Mouse (Mus musculus) retina, embryonic 14.5 days (tissue): ENCODE data around the gene Pde4dip.

Experiments used
- DNase-seq: peaks from one replicate; pipeline ENCODE4 v3.0.0-alpha.2; 2015; ENCODE audit warnings: low spot score

Pde4dip gene

DNA sequence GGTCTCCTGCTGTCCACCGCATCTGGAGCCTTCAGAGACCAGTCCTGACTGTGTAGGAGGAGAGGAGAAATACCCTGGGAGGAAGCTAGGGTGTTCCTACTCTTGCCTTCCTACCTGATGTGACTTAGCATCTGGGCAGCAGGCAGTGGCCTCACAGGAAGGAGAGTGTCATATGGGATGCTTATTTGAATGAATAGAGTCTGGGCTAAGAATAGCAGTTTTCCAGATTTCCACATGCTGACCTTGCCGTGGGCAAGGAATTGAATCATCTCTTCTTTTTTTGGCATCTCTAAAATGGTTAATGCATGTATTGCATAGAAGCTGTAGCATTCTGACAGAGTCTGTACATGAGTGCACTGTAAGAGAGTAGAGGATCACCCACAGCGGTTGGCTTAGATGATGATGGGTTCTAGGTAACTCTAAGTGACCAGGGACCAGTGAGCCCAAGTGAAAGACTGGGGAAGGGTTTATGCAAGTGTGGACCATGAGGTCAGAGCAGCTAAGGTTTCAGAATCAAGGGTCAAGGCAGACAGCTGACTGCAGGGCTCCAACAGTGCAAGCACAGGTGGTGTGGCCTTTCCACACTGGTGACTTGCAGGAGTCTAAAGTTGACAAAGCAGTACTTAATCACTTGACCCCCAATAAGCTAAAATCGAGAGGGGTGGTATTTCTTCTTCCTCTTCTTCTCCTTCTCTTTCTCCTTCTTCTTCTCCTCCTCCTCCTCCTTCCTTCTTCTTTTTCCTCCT, 202.0 kb downstream of the Pde4dip start:
- no peak for DNase-seq

DNA sequence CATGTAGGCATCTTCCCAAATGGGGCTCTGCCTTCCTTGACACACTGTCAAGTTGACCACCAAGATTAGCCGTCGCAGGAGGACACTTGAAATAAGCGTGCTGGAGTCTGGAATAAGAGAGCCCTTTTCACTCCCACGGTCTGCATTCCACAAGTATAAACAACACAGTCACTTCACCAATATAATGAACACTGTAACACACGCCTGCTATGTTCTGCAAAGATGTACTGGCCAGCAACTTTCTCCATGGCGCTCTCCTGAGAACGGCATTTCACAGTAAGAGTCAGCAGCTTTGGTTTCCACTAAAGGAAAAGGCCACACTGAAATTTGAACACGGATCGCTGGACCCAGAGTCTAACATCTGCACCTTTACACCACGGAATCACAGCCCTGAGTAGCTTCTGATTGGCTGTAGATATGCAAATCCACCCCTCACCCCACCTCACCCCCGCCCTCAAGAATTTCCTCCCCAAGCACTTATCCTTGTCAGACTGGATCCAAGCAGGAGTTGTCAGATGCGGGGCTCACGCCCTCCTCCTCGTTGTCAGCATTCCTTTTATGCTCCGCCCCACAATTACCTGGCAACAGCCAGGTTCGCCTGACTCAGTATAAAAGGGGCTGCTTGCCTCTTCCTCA, 204.8 kb downstream of the Pde4dip start:
- DNase-seq, result peak; percentile 48

DNA sequence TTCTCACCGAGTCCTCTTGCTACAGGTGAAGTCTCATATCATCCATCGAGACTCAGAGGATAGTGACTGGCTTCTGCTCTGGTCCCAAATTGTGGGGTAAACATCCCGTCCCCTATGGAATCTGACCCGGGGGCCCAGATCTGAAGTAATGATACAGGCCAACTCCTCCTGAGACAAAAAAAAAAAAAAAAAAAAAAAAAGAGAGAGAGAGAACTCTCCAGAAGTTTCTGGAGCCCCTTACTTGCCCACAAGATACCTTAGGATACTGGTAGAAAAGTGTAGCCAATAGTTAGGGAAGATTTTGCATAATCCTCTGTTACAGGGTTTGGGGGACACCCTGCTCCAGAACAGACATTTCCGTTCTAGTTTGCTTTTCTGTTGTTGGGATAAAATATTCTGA, 205.9 kb downstream of the Pde4dip start:
- no peak for DNase-seq

DNA sequence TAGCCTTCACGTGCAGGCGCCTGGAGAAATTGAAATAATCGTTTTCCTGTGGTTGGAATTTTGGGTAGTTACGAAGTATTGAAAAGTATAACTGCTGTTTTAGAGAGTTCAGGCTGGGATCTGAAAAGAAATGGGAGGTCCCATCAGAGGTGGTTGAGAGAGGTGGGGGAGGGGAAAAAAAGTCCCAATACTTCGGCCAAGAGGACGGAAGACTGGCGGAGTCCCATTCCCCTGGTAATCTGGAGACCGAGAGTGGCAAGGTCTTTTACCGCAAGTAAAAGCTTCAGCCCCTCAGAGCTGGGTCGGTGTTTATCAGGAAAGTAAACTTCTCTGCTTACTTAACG, 206.4 kb downstream of the Pde4dip start:
- peak; percentile 4 for DNase-seq

DNA sequence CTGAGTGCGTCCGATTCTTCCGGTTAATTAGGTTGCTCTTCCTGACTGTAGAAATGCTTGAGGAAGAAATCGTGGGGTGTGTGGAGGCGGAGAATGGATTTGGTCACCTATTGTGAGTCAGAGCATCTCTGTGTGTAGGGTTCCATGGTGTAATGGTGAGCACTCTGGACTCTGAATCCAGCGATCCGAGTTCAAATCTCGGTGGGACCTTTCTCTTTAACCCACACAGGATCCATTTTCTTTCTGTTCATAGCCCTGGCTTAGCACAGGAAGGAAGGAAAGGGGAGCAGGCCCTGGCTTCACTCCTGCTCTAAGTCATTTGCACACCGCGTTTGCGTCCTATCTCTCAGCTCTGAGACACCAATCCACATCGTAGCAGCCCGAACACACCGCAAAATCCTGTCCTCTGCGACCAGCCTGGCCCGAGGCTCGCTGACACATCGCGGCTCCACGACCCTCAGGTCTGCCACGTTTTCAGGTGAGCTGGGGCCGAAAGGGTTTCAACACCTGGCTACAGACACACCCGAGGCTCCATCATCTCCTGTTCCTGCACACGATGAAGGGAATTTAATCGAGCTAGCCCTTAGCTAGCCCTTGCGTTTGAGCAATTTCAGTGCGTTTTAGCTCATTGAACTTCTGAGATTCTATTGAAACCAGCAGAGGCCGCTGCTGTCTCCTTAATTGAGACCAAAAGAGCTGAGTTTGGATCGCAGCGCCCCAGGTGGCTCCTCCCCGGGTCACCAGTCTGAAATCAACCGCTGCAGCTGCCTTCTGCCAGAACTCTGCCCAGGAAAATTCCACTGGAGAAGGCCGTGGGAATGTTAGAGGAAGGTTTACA, 207.0 kb downstream of the Pde4dip start:
- DNase-seq, result peak; percentile 86

DNA sequence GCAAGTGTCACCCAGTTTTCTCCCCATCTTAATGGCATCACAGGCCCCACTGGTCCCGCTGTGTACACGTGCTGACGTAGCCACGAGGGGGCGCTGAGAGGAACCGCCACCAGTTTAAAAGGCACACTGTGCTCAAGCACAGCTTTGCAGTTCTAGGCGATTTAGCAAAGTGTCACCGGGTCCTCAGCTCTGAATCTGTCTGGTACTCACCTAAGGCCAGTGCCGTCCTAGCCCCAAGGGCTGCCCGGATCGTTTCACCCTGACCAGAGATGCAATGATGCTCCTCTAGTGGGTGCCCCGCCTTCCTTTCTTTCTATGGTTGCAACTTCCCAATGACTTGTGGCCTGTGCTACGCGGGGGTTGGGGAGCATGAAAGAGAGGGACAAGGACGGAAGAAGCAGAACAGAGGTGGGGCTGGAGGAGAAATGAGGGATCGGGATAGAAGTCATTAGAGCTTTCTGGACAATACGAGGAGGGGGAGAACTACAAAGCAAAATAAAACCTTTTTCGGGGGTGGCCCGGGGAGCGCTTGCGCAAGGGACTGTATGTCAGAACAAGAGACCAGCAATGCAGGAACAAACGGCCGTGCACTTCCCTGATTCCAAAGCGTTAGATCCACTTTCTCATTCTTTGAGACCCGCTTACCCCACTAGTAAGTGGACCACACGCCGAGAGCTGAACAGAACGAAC, 207.7 kb downstream of the Pde4dip start:
- DNase-seq, result peak; percentile 78

DNA sequence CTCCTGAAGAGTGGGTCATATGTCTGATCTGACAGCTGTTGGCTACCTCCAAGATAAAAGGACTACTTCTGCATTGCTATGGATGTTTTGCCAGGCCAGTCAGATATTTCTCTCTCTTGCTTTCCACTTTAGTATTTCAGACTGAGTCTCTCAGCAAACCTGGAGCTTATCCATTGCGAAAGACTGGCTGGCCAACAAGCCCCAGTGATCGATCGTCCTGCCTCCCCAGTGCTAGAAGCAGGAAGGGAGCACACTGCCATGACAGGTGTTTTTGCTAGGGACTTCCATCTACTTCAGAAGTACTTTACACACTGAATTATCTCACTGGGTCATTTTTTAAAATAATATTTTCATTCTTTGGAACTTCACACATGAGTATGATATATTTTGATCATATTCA, 210.1 kb downstream of the Pde4dip start:
- no peak for DNase-seq

DNA sequence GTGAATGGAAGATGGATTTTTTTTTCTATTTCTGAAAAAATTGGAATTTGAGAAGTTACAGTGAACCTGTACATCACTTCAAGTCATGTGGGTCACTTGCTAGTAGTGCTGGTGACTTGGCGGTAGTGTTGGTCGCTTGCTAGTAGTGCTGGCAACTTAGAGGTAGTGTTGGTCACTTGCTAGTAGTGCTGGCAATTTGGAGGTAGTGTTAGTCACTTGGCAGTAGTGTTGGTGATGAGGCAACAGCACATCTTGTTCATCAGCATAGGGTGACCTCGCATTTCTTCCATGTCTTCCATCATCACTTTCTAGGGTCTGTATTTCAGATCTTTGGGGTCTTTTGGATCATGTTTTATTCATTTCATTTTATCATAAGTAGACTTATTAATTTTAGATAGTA, 212.4 kb downstream of the Pde4dip start:
- DNase-seq, result no peak

DNA sequence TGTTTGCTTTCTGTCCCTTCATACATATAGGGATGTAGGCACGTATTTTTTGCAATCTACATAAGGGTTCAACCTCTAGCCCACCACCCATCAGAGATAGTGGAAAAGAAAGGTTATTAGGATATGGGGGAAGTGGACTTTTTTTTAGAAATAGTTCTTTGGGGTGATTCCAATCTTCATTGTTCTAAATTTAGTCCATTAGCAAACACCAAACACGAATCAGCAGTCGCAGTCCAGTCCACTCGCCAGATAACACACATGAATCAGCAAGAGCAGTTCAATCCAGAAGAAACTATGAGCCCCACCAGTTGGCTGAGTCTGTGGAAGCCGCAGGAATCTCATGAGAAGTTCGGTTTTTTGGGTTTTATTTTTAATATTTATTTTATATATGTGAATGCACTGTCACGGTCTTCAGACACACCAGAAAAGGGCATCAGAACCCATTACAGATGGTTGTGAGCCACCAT, 213.8 kb downstream of the Pde4dip start, which contains the start of gene Gm17651:
Gene Gm17651 (minus strand): TSS at position 51 of the 467 bp plus-strand sequence.
- DNase-seq, result no peak

DNA sequence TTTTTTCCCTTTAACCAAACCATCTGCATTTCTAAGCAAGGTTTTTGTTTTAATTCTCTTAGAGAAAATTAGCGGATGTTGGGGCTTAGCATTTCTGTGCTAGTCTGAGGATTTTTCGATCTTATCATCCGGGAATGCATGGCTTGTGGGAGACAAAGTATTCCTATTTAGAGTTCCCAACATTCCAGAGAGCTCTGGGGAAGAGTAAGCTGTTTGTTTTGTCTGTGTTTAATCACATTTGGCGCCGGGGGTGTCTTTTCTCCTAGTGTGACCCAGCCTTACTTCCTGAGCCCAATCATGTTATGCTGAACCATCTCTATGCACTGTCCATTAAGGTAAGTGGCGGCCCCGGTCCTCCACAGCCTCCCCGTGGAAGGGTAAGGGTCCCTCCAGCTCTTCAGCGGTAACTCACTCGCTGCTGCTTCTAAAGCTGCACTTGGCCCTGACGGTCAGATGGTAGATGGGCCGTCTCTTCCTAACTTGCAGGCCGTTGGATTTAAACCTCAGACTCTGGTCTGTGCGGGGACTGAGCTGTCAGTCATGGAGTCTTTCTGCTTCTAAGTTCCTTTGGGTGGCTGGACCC, 221.3 kb downstream of the Pde4dip start:
- DNase-seq, result no peak

DNA sequence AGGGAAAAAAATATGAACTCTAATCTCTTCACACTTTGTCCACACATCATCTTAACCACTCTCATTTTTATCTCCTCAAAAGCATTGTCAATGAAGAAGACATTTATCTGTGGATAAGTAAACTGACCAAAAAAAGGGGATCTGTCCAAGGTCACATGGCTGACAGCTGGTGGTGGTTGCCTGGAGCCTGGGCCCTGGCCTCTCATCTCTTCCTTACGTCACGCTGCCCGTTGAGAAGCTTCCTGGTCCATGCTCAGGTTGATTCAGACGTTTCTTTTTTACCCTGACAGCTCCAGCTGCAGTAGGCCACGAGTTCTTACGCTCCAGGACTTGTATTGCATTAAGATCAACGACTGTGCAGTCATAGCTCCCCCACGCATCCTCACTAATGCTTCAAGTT, 222.4 kb downstream of the Pde4dip start:
- no peak for DNase-seq

DNA sequence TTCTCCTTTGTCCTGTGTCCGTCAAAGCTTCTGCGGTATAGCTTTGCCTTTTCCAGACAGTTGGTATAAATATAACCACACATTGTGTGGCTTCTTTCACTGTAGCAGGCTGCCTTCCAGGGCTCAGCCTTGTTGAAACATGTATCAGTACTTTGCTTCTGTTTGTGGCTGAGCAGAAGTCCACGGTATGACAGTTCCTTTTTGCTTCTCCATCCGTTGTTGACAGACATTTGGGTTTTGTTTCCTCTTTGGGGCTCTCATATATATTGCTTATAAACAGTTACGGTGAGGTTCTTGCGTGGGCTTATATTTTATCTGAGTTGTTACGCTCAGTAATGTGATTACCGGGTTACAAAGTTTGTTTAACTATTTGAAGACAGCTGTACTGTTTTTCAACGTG, 223.0 kb downstream of the Pde4dip start:
- DNase-seq, result no peak

DNA sequence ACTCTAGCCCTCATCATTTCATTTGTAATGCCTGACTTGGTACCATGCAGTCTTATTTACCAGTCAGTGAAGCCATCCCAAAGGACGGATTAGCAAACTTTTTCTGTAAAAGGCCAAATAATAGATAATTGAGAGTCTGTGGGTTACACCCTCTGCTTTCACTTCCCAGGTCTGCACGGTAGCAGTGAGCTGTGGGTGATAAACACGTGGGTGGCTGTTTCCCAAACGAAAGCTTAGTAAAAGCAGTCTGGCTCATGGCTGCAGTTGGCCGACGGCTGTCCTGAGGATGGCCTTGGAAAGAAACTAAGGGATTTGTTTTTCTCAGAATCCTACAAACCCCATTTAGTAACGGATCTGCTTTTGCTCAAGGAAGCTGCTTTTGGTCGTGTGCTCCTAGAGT, 227.3 kb downstream of the Pde4dip start:
- DNase-seq, result no peak

DNA sequence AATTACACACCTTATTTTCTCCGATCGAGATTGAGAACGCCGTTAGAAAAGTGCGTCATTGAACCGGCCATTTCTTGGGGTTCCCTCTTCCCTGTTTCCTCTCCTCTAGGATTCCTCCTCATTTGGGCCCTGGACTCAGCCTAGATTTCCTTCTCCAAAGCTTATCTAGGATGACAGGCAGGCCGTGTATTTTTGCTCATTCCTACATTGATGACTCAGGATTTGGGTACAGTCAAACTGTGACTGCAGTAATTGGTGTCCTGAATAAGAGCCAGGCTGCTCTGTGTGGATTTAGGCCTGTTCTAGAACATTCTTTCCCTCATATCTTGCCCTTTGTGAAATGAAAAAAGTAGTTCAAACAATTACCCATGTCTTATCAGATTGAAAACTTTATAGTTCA, 228.8 kb downstream of the Pde4dip start:
- no peak for DNase-seq

DNA sequence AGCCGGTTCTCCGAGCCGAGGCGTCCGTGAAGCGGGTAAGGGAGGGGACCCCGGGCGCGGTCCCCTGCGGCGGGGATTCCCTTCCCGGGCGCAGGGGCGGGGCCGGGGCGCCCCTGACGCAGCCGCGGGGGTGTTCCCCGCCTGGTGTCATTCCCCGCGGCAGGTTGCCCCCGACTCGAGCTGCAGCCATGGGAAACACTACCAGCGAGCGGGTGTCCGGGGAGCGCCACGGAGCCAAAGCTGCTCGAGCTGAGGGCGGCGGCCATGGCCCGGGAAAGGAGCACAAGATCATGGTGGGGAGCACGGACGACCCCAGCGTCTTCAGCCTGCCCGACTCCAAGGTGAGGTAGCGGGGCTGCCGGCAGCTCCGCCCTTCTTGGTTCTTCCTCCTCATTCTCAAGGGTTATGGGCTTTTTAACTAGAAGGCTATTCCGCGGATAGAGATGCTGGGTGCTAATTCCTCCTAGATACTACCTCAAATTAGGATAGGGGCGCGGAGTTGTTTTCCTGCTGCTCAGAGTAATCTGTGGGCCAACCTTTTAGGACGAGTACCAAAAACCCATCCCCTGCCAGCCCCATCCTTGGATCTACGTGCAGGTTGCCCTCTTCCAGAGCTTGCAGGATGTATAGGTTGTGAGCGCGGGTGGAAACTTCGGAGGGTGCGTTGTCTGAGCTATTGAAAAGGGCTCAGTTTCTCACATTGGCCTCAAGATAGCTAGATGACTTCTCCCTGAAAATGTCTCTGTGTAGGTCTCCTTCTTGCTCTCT, 229.9 kb downstream of the Pde4dip start:
- no peak for DNase-seq

DNA sequence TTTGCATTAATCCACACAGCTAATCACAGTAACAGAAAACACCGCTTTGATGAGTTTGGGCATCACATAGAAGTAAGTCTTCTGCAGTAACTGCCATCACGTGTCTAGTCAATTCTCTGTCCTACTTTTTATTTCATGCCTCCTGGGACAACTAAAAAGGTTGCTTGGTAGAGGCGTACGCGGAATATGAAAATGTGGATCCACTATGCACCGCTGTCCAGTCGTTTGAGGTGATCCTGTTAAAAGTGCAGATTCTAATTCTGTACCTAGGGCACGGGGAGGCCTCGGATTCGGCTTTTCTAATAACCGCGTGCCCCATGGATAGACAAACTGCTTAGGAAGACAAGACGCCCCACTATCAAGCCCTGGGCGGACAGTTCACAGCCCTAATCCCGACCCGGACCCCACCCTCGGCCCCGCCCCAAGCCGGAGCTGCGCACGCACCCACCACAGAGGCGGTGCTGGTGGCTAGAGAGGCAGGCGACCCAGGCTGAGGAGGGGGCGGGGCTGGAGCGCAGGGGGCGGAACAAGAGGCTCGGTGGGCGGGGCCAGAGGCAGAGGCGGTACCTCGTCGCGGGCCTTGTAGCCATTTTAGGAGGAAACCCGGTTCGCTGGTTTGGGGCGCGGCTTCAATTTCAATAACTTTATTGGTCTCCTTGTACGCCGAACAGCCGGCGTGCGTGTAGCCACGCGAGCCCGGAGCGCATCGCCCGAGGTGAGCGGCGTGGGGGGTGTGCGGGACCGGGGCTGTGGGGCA, 230.7 kb downstream of the Pde4dip start, which contains the start of gene Prkab2:
Gene Prkab2 (plus strand): TSS at position 539 of the 757 bp plus-strand sequence.
- DNase-seq, result peak; percentile 99

DNA sequence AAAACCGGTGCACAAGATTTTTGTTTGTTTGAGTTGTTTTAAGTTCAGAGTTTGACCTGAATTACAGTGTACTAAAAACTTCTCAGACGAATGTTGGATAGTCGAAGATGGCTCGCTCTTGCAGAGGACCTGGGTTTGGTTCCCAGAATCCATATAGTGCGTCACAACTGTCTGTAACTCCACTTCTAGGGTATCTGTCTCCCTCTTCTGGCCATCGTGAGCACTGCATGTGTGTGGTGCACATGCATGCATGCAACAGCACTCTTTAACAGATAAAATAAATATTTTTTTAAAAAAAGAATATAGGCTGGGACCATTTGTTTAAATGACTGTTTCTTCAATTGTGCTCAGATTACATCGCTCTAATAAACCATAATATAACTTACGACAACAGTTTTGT, 233.6 kb downstream of the Pde4dip start:
- peak; percentile 17 for DNase-seq

DNA sequence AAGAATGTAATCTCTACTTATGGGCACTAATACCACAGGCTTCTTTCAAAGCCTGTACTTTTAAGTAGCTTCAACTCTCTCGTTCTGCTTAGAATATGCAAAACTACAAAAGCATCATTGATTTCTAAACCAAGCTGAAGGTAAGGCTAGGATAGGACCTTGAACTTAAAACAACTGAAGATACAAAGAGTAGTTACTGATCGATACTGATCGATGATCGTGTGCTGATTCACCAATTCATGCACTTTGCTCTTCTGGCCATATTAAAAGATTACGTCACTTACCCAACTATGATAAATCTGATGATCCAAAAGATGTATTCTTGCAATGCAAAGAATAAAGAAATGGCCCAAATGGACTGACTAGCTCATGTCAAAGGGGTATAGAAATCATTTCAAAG, 234.7 kb downstream of the Pde4dip start:
- DNase-seq, result no peak

DNA sequence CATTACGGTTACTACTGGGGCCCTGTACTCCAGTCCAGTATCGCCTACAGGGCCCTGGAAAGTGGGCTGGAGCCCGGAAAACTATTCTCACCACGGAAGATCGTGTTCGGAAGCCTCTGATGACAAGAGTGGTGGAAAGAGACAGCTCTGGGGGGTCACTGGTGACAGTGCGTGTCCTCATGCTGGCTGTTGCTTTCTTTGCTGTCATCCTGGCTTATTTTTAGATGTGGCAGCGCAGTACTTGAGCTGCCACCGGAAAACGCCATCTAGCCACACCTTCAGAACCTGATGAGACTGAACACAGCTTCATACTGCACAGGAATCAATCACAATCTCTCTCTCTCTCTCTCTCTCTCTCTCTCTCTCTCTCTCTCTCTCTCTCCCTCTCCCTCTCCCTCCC, 236.9 kb downstream of the Pde4dip start:
- no peak for DNase-seq

DNA sequence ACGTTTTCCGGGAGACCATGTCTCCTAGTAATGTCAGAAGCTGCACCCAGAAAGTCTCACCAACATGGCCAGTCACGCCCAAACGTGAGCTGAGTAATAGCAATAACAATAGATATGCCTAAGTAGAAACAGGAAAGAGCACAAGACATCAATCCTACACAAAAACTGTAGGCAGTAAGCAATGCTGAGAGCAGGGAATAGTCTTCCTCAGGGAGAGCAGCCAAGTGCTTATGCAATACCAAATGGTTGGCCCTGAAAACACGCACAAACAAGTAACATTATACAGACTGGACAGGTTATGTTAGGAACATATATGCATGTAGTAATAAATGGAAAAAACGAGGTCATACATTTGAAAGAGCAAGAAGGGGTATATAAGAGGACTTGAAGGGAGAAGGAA, 239.0 kb downstream of the Pde4dip start:
- DNase-seq, result no peak
